Mouse (Mus musculus) limb, embryonic 10.5 days (tissue): ENCODE data around the gene Fancd2. TPM values are rescaled to one million over a fixed set of nuclear protein-coding genes. Genes with fewer than 3 reads are reported as not detected.

Source experiments
- DNase-seq: peaks from one replicate; pipeline ENCODE4 v3.0.0-alpha.2; 2017; ENCODE audit warnings: low spot score
- H3K27ac ChIP-seq: fragments of 300-500 bp; sonication (generic); 2 replicates; pipeline ENCODE4 v1.5.1; 2016; ENCODE audit warnings: mild to moderate bottlenecking
- H3K27me3 ChIP-seq: fragments of 300-500 bp; sonication (generic); 2 replicates; pipeline ENCODE4 v1.6.1; 2016; ENCODE audit warnings: low read depth, mild to moderate bottlenecking; ENCODE audit not compliant: poor library complexity, severe bottlenecking
- H3K36me3 ChIP-seq: fragments of 300-500 bp; sonication (generic); 2 replicates; pipeline ENCODE4 v1.6.1; 2016; ENCODE audit warnings: mild to moderate bottlenecking, moderate library complexity
- H3K4me1 ChIP-seq: fragments of 300-500 bp; sonication (generic); 2 replicates; pipeline ENCODE4 v1.6.1; 2016
- H3K4me3 ChIP-seq: fragments of 300-500 bp; sonication (generic); 2 replicates; pipeline ENCODE4 v1.5.1; 2016; ENCODE audit warnings: mild to moderate bottlenecking, moderate library complexity
- H3K9me3 ChIP-seq: fragments of 300-500 bp; sonication (generic); replicated peaks from 2 replicates; pipeline ENCODE4 v1.6.1; 2016; ENCODE audit warnings: mild to moderate bottlenecking
- WGBS: fragments of 180-500 bp; shearing (Covaris S2); methylation state at CpG from one replicate; pipeline ENCODE4 v1.1.7; 2016; 5-methylcytosine and 5-hydroxymethylcytosine counted together
- polyA plus RNA-seq: library from polyadenylated mRNA; unstranded; fragments of >200 nt; fragmentation: Nextera tagmentation; extraction: Ambion mirVana; gene quantifications from 2 replicates; pipeline ENCODE4 v1.2.1, GENCODE M21; 2016

Fancd2 gene
- polyA plus RNA-seq, 1 experiment from 2014 or later = 21.9 TPM

- Histone ChIP-seq H3K27me3 (no peaks in the 10 kb centered on the region), H3K4me3 (peak overlapping the region; percentile 84), H3K9me3 (no peaks in the 10 kb centered on the region), H3K4me1 (peaks cover 29% of the 10 kb centered on the region), H3K36me3 (peaks cover 22% of the 10 kb centered on the region), H3K27ac (peak overlapping the region; percentile 92)
- peak; percentile 44 for DNase-seq
- WGBS = 52% methylated on average over 12 of the region's 12 CpGs
Observed at GRCm38 (mm10) chr6:113603993-113604392, 72.5 kb downstream of the Fancd2 start.

DNA sequence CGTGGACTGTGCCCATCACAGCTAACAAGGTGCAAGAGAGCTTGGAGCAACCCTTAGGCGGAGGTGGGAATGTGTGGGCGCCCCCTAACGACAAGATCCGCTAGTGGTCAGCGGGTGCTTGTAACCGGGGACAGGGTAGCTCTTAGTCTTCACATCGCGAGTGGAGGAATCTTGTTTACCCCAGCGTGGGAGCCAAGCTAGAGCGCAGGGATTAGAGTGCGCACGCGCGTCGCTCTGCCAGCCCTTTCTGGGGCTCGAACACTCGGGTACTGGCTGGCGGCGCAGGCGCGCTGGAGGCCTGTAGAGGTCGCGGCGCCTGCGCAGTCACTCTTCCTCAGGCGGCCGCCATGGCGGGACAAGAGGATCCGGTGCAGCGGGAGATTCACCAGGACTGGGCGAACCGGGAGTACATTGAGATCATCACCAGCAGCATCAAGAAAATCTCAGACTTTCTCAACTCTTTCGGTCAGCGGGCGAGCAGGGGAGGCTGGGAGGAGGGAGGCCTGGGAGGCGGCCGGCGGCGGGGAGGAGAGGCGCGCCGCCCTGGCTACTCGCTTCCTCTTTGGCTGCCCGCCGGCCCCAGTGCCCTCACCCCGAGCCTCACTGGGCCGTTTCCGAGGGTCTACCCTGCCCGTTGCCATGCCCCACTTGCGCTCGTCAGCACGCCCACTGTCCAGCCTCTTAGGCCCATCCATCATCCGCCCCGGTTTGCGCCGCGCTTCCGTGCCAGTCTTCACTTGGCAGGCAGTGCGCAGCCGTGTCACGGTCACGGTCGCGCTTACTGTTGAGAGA is 73.1 kb downstream of the Fancd2 start, which contains the start of gene Brk1:
Brk1 (plus strand) TSS at position 341 of the 792 bp plus-strand sequence.
- H3K27me3 ChIP-seq = no peaks in the 10 kb centered on the region
- under 1% methylated on average over 65 of the region's 65 CpGs for WGBS

GRCm38 (mm10) chr6:113605224-113605545 is 73.7 kb downstream of the Fancd2 start:
- Histone ChIP-seq H3K36me3 (peaks cover 33% of the 10 kb centered on the region), H3K27me3 (no peaks in the 10 kb centered on the region), H3K27ac (peak overlapping the region; percentile 92), H3K4me1 (peaks cover 27% of the 10 kb centered on the region), H3K9me3 (no peaks in the 10 kb centered on the region), H3K4me3 (peak overlapping the region; percentile 84)
- 7% methylated on average over 10 of the region's 10 CpGs for WGBS
- DNase-seq = no peak

More for the DNA sequence above, 73.1 kb downstream of the Fancd2 start, which contains the start of gene Brk1:
- Histone ChIP-seq H3K36me3 (peaks cover 28% of the 10 kb centered on the region), H3K4me3 (peak within 1 kb of the TSS; percentile 84), H3K4me1 (peaks cover 29% of the 10 kb centered on the region), H3K9me3 (no peaks in the 10 kb centered on the region), H3K27ac (peak within 1 kb of the TSS; percentile 92)
- DNase-seq = peak; percentile 90

DNA sequence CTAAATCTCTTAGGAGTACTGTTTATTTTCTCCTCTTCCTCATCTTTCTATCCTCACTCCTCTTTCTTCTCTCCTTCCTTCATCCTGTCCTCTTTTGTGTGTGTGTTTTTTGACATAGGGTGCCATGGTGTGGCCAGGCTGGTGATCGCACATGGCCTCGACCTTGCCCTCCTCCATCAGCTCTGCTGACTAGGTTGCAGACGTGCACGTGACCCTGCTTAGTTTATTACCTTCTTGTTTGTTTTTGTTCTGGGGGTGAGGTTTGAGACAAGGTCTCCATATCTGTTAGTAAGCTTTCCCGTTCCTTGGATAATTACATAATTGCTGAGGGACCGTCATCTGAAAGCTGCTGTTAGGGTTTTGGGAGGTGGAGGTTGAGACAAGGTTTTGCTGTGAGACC is 77.4 kb downstream of the Fancd2 start:
- DNase-seq = no peak
- H3K27ac ChIP-seq = no peak overlapping the region
- no peak overlapping the region for H3K4me3 ChIP-seq
- H3K27me3 ChIP-seq = no peaks in the 10 kb centered on the region
- H3K9me3 ChIP-seq = no peaks in the 10 kb centered on the region
- H3K36me3 ChIP-seq = peaks cover 70% of the 10 kb centered on the region
- WGBS = 81% methylated on average over 6 of the region's 6 CpGs
- H3K4me1 ChIP-seq = peaks cover 21% of the 10 kb centered on the region

DNA sequence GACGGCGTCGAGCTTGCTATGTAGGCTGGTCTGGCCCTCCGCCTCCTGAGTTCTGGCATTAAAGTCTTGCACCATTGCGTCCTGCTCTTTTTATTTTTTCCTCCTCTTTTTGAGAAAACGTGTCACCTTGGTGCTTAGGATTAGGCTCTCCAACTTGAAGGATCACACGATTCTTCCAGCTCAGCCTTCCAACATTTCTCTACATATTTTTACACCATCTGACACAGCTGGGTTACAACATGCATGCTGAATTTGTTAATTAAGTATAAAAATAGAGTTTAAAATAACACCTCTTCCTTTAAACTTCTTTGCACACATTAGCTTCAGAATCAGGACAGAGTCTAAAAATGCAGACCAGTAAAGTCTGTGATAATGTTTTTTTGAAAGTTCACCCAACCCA is 77.8 kb downstream of the Fancd2 start:
- H3K36me3 ChIP-seq = peaks cover 74% of the 10 kb centered on the region
- peaks cover 18% of the 10 kb centered on the region for H3K4me1 ChIP-seq
- no peak overlapping the region for H3K27ac ChIP-seq
- H3K4me3 ChIP-seq = no peak overlapping the region
- no peak for DNase-seq
- H3K9me3 ChIP-seq = no peaks in the 10 kb centered on the region
- no peaks in the 10 kb centered on the region for H3K27me3 ChIP-seq
- 93% methylated on average over 7 of the region's 7 CpGs for WGBS

- DNase-seq = no peak
- peaks cover 92% of the 10 kb centered on the region for H3K36me3 ChIP-seq
- 95% methylated on average over 8 of the region's 8 CpGs for WGBS
- no peaks in the 10 kb centered on the region for H3K4me1 ChIP-seq
- no peaks in the 10 kb centered on the region for H3K9me3 ChIP-seq
- no peak overlapping the region for H3K4me3 ChIP-seq
- no peak overlapping the region for H3K27ac ChIP-seq
- H3K27me3 ChIP-seq = no peaks in the 10 kb centered on the region
Observed at GRCm38 (mm10) chr6:113612258-113612969, 80.9 kb downstream of the Fancd2 start.

- DNase-seq = no peak
- Histone ChIP-seq H3K27me3 (no peaks in the 10 kb centered on the region), H3K4me1 (no peaks in the 10 kb centered on the region), H3K4me3 (no peak overlapping the region), H3K27ac (no peak overlapping the region), H3K9me3 (no peaks in the 10 kb centered on the region), H3K36me3 (peaks cover 93% of the 10 kb centered on the region)
- WGBS = 98% methylated on average over 7 of the region's 7 CpGs
Observed at GRCm38 (mm10) chr6:113614152-113614551, 82.7 kb downstream of the Fancd2 start.

- 96% methylated on average over 8 of the region's 8 CpGs for WGBS
- no peak for DNase-seq
- H3K4me3 ChIP-seq = no peak overlapping the region
- no peak overlapping the region for H3K27ac ChIP-seq
- no peaks in the 10 kb centered on the region for H3K27me3 ChIP-seq
- no peaks in the 10 kb centered on the region for H3K4me1 ChIP-seq
- H3K9me3 ChIP-seq = no peaks in the 10 kb centered on the region
- peaks cover 85% of the 10 kb centered on the region for H3K36me3 ChIP-seq
Observed at GRCm38 (mm10) chr6:113614997-113615396, 83.5 kb downstream of the Fancd2 start.

- H3K36me3 ChIP-seq = peaks cover 80% of the 10 kb centered on the region
- H3K27me3 ChIP-seq = no peaks in the 10 kb centered on the region
- no peak overlapping the region for H3K27ac ChIP-seq
- H3K9me3 ChIP-seq = no peaks in the 10 kb centered on the region
- no peak for DNase-seq
- WGBS = 98% methylated on average over 4 of the region's 4 CpGs
- no peak overlapping the region for H3K4me3 ChIP-seq
- no peaks in the 10 kb centered on the region for H3K4me1 ChIP-seq
Observed at GRCm38 (mm10) chr6:113615489-113615888, 84.0 kb downstream of the Fancd2 start.

DNA sequence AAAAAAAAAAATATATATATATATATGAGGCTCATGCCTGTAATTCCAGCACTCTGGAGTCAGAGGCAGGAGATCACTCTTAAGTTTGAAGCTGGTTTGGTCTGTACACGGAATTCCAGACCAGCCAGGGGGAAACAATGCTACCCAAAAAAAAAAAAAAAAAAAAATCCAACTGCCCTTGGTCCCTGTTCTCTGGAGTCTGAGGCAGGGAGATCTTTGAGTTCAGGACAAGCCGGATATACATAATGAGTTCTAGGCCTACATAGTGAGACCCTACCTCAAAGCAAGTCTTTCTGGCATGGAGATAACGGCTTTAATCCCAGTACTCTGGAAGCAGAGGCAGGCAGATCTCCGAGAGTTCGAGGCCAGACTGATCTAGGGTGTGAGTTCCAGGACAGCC is 91.9 kb downstream of the Fancd2 start:
- Histone ChIP-seq H3K27ac (no peak overlapping the region), H3K9me3 (no peaks in the 10 kb centered on the region), H3K4me1 (peaks cover 23% of the 10 kb centered on the region), H3K27me3 (no peaks in the 10 kb centered on the region), H3K4me3 (peak overlapping the region; percentile 82), H3K36me3 (peaks cover 26% of the 10 kb centered on the region)
- 70% methylated on average over 5 of the region's 5 CpGs for WGBS
- no peak for DNase-seq

DNA sequence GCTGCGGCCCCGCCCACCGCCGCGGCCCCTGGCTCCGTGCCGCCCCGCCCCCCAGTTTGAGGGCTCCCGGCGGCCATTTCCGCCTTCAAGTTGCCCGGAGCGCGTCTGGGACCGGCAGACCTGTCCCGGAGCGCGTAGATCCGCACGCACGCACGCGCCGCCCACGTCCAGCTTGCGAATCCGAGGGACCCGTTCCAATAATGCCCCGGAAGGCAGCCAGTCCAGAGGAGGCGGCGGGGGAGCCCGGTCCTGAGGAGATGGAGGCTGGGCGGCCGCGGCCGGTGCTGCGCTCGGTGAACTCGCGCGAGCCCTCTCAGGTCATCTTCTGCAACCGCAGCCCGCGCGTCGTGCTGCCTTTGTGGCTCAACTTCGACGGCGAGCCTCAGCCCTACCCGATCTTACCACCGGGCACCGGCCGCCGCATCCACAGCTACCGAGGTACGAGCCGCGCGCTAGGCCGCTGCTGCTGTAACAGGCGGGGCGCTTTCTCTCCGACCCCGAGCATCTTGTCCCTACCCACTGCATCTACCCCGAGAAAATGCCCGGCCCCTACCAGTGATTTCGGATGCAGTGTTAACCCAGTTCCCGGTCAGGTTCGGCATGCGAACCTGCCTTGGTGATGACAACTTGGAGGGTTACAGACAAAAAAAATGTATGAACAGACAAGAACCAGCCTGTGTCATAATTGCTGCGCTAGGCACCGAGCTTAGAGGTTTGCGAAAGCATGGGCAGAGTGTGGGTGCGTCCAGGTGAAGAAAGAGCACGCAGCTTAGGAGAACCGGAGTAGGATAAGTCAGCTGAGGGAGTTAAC is 92.7 kb downstream of the Fancd2 start, which contains the start of gene Vhl:
Vhl (plus strand) TSS at position 19 of the 811 bp plus-strand sequence.
- H3K4me1 ChIP-seq = peaks cover 23% of the 10 kb centered on the region
- peak within 1 kb of the TSS; percentile 82 for H3K4me3 ChIP-seq
- peak within 1 kb of the TSS; percentile 96 for H3K27ac ChIP-seq
- no peaks in the 10 kb centered on the region for H3K27me3 ChIP-seq
- DNase-seq = peak; percentile 92
- no peaks in the 10 kb centered on the region for H3K9me3 ChIP-seq
- peaks cover 31% of the 10 kb centered on the region for H3K36me3 ChIP-seq
- under 1% methylated on average over 76 of the region's 76 CpGs for WGBS

GRCm38 (mm10) chr6:113624989-113625770 is 93.7 kb downstream of the Fancd2 start:
- peaks cover 23% of the 10 kb centered on the region for H3K4me1 ChIP-seq
- no peak for DNase-seq
- WGBS = 68% methylated on average over 5 of the region's 5 CpGs
- H3K27me3 ChIP-seq = no peaks in the 10 kb centered on the region
- peak overlapping the region; percentile 82 for H3K4me3 ChIP-seq
- peak overlapping the region; percentile 96 for H3K27ac ChIP-seq
- peaks cover 42% of the 10 kb centered on the region for H3K36me3 ChIP-seq
- no peaks in the 10 kb centered on the region for H3K9me3 ChIP-seq
